Mouse (Mus musculus) forebrain, embryonic 16.5 days (tissue): ENCODE measurements around the gene Fam32a. TPM values are rescaled to one million over a fixed set of nuclear protein-coding genes. Genes with fewer than 3 reads are reported as not detected.

Experiments
- ATAC-seq: fragments of 200-750 bp; cut with Nextera tagmentation; 2 replicates; pipeline ENCODE4 v1.8.0; 2017; ENCODE audit warnings: mild to moderate bottlenecking, moderate library complexity
- H3K27ac ChIP-seq: fragments of 300-500 bp; sonication (generic); 2 replicates; pipeline ENCODE4 v1.5.1; 2014; ENCODE audit warnings: low read length, control low read depth
- H3K27me3 ChIP-seq: fragments of 300-500 bp; sonication (generic); replicated peaks from 2 replicates; pipeline ENCODE4 v1.6.1; 2014; ENCODE audit warnings: low read length; ENCODE audit not compliant: control insufficient read depth, insufficient read depth
- H3K36me3 ChIP-seq: fragments of 300-500 bp; sonication (generic); 2 replicates; pipeline ENCODE4 v1.6.1; 2014; ENCODE audit not compliant: control insufficient read depth, insufficient read depth
- H3K4me1 ChIP-seq: fragments of 300-500 bp; sonication (generic); replicated peaks from 2 replicates; pipeline ENCODE4 v1.6.1; 2014; ENCODE audit warnings: low read length; ENCODE audit not compliant: control insufficient read depth, insufficient read depth
- H3K4me2 ChIP-seq: fragments of 300-500 bp; sonication (generic); 2 replicates; pipeline ENCODE4 v1.6.1; 2014; ENCODE audit warnings: mild to moderate bottlenecking, low read length, control low read depth
- H3K4me3 ChIP-seq: fragments of 300-500 bp; sonication (generic); replicated peaks from 2 replicates; pipeline ENCODE4 v1.5.1; 2014; ENCODE audit warnings: mild to moderate bottlenecking, low read length, control low read depth
- H3K9ac ChIP-seq: fragments of 300-500 bp; sonication (generic); replicated peaks from 2 replicates; pipeline ENCODE4 v1.6.1; 2014; ENCODE audit warnings: low read depth, low read length, control low read depth
- H3K9me3 ChIP-seq: fragments of 300-500 bp; sonication (generic); 2 replicates; pipeline ENCODE4 v1.6.1; 2016; ENCODE audit warnings: low read length; ENCODE audit not compliant: control insufficient read depth
- WGBS: fragments of 180-500 bp; shearing (Covaris S2); extraction: QIAGEN DNeasy Blood & Tissue Kit; methylation state at CpG from one replicate; pipeline ENCODE4 v1.1.7; 2014; 5-methylcytosine and 5-hydroxymethylcytosine counted together
- polyA plus RNA-seq: library from polyadenylated mRNA; unstranded; fragments of >200 nt; fragmentation: Nextera tagmentation; extraction: Ambion mirVana; gene quantifications from 2 replicates; pipeline ENCODE4 v1.2.1, GENCODE M21; 2015

Gene Fam32a
- 124 and 129 TPM in 2 replicates for polyA plus RNA-seq

- no peaks in the 10 kb centered on the region for H3K27me3 ChIP-seq
- peak within 1 kb of the TSS; percentile 83 for H3K4me3 ChIP-seq
- H3K9ac ChIP-seq: peak within 1 kb of the TSS; percentile 75
- peaks cover 11% of the 10 kb centered on the region for H3K4me1 ChIP-seq
- peak within 1 kb of the TSS; percentile 75 for H3K27ac ChIP-seq
- peaks cover 21% of the 10 kb centered on the region for H3K36me3 ChIP-seq
- peak; percentile 98 for ATAC-seq
- peak within 1 kb of the TSS; percentile 82 for H3K4me2 ChIP-seq
- WGBS: 12% methylated on average over 39 of the region's 39 CpGs
- no peaks in the 10 kb centered on the region for H3K9me3 ChIP-seq
Observed at GRCm38 (mm10) chr8:72219541-72220363, at the start of gene Fam32a. Fam32a (plus strand) TSS chr8:72219730.

DNA sequence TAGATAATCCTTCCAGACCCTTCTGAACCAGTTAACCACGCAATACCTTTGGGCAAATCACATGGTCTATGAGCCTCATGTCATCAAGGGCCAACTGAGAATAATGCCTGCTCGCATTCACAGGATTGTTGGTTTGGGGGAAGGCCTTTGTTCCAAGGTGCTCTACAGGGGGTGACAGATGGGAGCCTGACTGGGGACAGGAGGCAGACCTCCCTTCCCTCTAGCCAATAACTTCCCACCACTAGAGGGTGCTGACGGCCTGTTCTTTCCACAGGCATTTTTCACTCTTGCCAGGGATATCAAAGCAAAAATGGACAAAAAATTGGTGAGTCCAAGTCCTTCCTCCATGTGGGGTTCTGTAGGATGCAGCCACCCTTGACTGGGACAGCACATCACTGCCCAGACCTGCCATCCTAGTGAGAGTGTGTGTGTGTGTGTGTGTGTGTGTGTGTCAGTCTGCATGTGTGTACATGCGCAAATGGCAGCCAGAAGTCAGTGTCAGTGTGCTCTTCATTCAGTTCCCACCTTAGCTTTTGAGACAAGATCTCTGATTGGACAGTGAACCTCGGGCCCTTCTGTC lies 42.1 kb upstream of the Fam32a start:
- H3K4me3 ChIP-seq: no peak overlapping the region
- H3K9me3 ChIP-seq: no peaks in the 10 kb centered on the region
- H3K4me1 ChIP-seq: no peaks in the 10 kb centered on the region
- H3K27ac ChIP-seq: peak overlapping the region; percentile 3; the same call in 1 of the 2 replicates
- no peak overlapping the region for H3K4me2 ChIP-seq
- H3K9ac ChIP-seq: no peak overlapping the region
- 56% methylated on average over 5 of the region's 5 CpGs for WGBS
- no peaks in the 10 kb centered on the region for H3K27me3 ChIP-seq
- H3K36me3 ChIP-seq: peaks cover 47% of the 10 kb centered on the region
- peak; percentile 55; the same call in 1 of the 2 replicates for ATAC-seq

GRCm38 (mm10) chr8:72183554-72184202 lies 35.9 kb upstream of the Fam32a start:
- Histone ChIP-seq H3K4me1 (0 out of 2 replicates have a peak, but pooled peaks cover 2% of the 10 kb centered on the region), H3K4me3 (no peak overlapping the region), H3K27ac (no peak overlapping the region), H3K9ac (no peak overlapping the region), H3K36me3 (peaks cover 16% of the 10 kb centered on the region), H3K9me3 (no peaks in the 10 kb centered on the region), H3K27me3 (no peaks in the 10 kb centered on the region), H3K4me2 (no peak overlapping the region)
- 39% methylated on average over 2 of the region's 2 CpGs for WGBS
- ATAC-seq: peak; percentile 73

- H3K27ac ChIP-seq: no peak overlapping the region
- WGBS: 82% methylated on average over 2 of the region's 2 CpGs
- no peak overlapping the region for H3K4me2 ChIP-seq
- no peak overlapping the region for H3K4me3 ChIP-seq
- no peaks in the 10 kb centered on the region for H3K27me3 ChIP-seq
- no peak for ATAC-seq
- no peaks in the 10 kb centered on the region for H3K36me3 ChIP-seq
- no peak overlapping the region for H3K9ac ChIP-seq
- H3K4me1 ChIP-seq: 0 out of 2 replicates have a peak, but pooled peaks cover 2% of the 10 kb centered on the region
- H3K9me3 ChIP-seq: no peaks in the 10 kb centered on the region
Observed at GRCm38 (mm10) chr8:72187793-72188331, 31.7 kb upstream of the Fam32a start.

- H3K9ac ChIP-seq: no peak within 1 kb of the TSS
- no peaks in the 10 kb centered on the region for H3K9me3 ChIP-seq
- no peaks in the 10 kb centered on the region for H3K4me1 ChIP-seq
- ATAC-seq: no peak
- no peaks in the 10 kb centered on the region for H3K36me3 ChIP-seq
- H3K27ac ChIP-seq: no peak within 1 kb of the TSS
- 66% methylated on average over 12 of the region's 12 CpGs for WGBS
- no peak within 1 kb of the TSS for H3K4me2 ChIP-seq
- H3K27me3 ChIP-seq: no peaks in the 10 kb centered on the region
- H3K4me3 ChIP-seq: no peak within 1 kb of the TSS
Observed at GRCm38 (mm10) chr8:72189417-72190214, 29.9 kb upstream of the Fam32a start, which contains the start of gene Hsh2d. Hsh2d (plus strand) TSS chr8:72189638.

DNA sequence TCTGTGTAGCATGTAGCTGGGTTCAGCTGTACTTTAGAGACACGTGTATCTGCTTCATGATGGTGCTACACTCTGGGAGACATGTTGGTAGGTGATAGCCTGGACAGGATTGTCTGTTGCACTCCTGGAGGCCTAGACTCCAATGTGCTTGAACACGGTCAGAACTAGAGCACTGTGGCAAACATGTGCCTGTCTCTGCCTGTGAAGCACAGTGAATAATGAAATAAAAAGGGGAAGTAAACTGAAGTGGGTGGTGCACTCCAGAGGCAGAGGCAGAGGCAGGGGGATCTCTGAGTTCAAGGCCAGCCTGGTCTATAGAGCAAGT lies 29.4 kb upstream of the Fam32a start:
- Histone ChIP-seq H3K27ac (no peak overlapping the region), H3K9me3 (no peaks in the 10 kb centered on the region), H3K4me2 (no peak overlapping the region), H3K27me3 (no peaks in the 10 kb centered on the region), H3K9ac (no peak overlapping the region), H3K36me3 (no peaks in the 10 kb centered on the region), H3K4me1 (no peaks in the 10 kb centered on the region), H3K4me3 (no peak overlapping the region)
- ATAC-seq: no peak
- 86% methylated on average over 2 of the region's 2 CpGs for WGBS

- Histone ChIP-seq H3K4me3 (no peak overlapping the region), H3K9me3 (no peaks in the 10 kb centered on the region), H3K27ac (no peak overlapping the region), H3K36me3 (no peaks in the 10 kb centered on the region), H3K4me2 (no peak overlapping the region), H3K4me1 (no peaks in the 10 kb centered on the region), H3K27me3 (no peaks in the 10 kb centered on the region), H3K9ac (no peak overlapping the region)
- ATAC-seq: no peak
Observed at GRCm38 (mm10) chr8:72192065-72192464, 27.5 kb upstream of the Fam32a start.

DNA sequence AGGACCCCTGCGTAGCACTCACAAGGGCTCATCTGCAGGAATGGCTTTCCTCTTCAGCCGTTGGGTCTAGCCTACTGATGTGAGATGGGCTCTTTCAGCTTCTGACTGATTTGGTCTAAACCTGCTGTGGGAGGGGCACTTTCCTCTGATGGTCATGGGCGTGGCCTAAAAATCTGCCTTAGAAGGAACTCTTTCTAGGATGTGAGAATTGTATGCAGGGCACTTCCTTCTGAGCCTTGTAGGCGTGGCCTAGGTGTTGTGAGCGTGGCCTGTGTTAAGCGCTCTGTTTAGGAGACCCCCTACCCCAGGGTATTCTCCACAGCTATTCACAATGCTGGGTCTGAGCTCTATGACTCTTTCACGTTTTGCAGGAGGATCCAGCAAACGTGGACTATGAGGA lies 21.5 kb upstream of the Fam32a start:
- Histone ChIP-seq H3K27ac (no peak overlapping the region), H3K9me3 (peaks cover 8% of the 10 kb centered on the region), H3K4me1 (no peaks in the 10 kb centered on the region), H3K9ac (no peak overlapping the region), H3K4me3 (no peak overlapping the region), H3K4me2 (no peak overlapping the region), H3K27me3 (no peaks in the 10 kb centered on the region), H3K36me3 (no peaks in the 10 kb centered on the region)
- ATAC-seq: no peak
- WGBS: 68% methylated on average over 8 of the region's 8 CpGs
